Mouse (Mus musculus): ENCODE data around the gene Tmco4. TPM values are rescaled to one million over a fixed set of nuclear protein-coding genes. Genes with fewer than 3 reads are reported as not detected.

Gene Tmco4
- polyA plus RNA-seq (2015; fragmentation: Nextera tagmentation; extraction: Ambion mirVana) = 1.2 and 3.7 TPM in 2 replicates

DNA sequence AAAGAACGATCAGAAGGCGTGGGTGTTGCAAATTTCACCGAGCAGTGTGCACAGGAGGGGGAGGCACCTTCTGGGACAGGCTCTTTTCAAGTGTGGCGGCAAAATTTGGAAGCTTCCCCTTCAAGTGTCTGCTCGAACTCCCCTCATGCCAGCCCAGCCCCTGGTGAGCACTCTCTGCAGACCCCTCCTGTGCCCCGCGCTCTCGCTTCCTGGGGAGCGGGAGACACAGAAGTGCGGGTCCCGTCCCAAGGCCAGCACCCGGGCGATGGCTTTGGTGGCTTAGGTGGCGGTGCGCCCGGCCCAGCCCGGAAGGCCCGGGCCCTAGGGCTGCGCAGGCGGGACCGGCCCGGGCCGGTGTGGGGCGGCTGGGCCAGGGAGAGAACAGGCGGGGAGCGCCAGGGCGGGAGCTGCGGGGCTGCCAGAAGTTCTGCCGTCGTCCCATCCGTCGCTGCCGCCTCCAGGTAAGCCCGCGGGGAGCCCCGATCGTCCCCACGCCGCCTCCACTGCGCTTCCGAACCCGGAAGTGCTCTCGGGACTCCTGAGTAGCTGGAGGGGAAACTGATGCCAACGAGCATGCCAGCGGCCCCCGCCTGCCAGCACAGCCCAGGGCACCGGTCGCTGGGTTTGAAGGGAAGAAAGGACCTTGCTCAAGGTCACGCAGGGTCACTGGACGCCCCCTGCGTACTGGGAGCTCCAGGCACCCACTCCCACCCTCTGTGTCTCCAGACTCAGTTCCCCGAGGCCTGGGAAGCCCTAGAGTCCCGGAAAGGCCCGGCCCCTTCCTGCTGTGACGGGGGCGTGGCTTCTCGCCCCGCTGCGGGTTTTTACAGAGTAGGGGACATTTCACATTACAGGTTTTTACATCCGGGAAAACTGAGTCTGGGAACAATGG lies at the start of gene Tmco4:
Gene Tmco4, plus strand, starts transcription at position 62 of the 892 bp plus-strand sequence.
- no peaks in the 10 kb centered on the region for H3K36me3 ChIP-seq

GRCm38 (mm10) chr4:138925561-138925960 lies 47.1 kb upstream of the Tmco4 start:
- no peak overlapping the region for H3K4me3 ChIP-seq (replicated peaks)
- no peaks in the 10 kb centered on the region for H3K36me3 ChIP-seq
- H3K4me1 ChIP-seq = peaks cover 18% of the 10 kb centered on the region
- no peak overlapping the region for H3K9ac ChIP-seq (replicated peaks)
- H3K27me3 ChIP-seq (replicated peaks) = 0 out of 2 replicates have a peak, but pooled peaks cover 6% of the 10 kb centered on the region
- ATAC-seq (ENCODE audit: low FRiP score) = no peak
- WGBS = 35% methylated on average over 2 of the region's 2 CpGs
- no peaks in the 10 kb centered on the region for H3K9me3 ChIP-seq (replicated peaks)
- no peak overlapping the region for H3K27ac ChIP-seq (replicated peaks)
- H3K4me2 ChIP-seq = no peak overlapping the region

More for the DNA sequence above, at the start of gene Tmco4:
- Histone ChIP-seq H3K9ac (replicated peaks) (peak within 1 kb of the TSS; percentile 52), H3K4me2 (peak within 1 kb of the TSS; percentile 84), H3K4me1 (peaks cover 18% of the 10 kb centered on the region), H3K27me3 (replicated peaks) (peaks cover 7% of the 10 kb centered on the region; the same call in 1 of the 2 replicates), H3K9me3 (replicated peaks) (no peaks in the 10 kb centered on the region), H3K4me3 (replicated peaks) (peak within 1 kb of the TSS; percentile 45), H3K27ac (replicated peaks) (peak within 1 kb of the TSS; percentile 18; the same call in 1 of the 2 replicates)
- 1% methylated on average over 52 of the region's 60 CpGs for WGBS
- no peak for ATAC-seq (ENCODE audit: low FRiP score)

DNA sequence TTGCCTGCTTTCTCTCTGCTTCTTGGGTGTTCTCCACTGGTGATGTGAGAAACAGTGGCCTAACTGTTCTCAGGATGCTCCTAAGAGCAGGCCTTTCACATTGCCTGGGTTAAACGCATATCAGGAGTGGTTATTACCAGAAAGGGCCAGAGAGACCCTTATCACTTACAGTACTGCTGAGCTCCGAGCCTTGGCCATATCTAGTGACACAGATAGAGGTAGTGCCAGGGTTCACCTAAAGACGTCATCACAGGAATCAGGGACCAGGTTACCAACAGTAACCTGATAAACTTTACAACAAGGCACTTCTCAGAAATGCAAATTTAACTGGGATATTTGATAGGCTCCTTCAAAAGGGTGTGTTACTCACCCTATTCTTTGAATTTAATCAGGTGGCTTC lies 38.8 kb upstream of the Tmco4 start:
- no peaks in the 10 kb centered on the region for H3K36me3 ChIP-seq
- H3K27me3 ChIP-seq (replicated peaks) = no peaks in the 10 kb centered on the region
- no peaks in the 10 kb centered on the region for H3K4me1 ChIP-seq
- no peak for ATAC-seq (ENCODE audit: low FRiP score)
- H3K4me2 ChIP-seq = no peak overlapping the region
- H3K9me3 ChIP-seq (replicated peaks) = no peaks in the 10 kb centered on the region
- no peak overlapping the region for H3K4me3 ChIP-seq (replicated peaks)
- H3K27ac ChIP-seq (replicated peaks) = no peak overlapping the region
- no peak overlapping the region for H3K9ac ChIP-seq (replicated peaks)
- 80% methylated on average over 3 of the region's 3 CpGs for WGBS

- no peak for ATAC-seq (ENCODE audit: low FRiP score)
- Histone ChIP-seq H3K36me3 (no peaks in the 10 kb centered on the region), H3K4me3 (replicated peaks) (no peak overlapping the region), H3K27ac (replicated peaks) (no peak overlapping the region), H3K4me2 (no peak overlapping the region), H3K4me1 (no peaks in the 10 kb centered on the region), H3K27me3 (replicated peaks) (no peaks in the 10 kb centered on the region), H3K9ac (replicated peaks) (no peak overlapping the region), H3K9me3 (replicated peaks) (no peaks in the 10 kb centered on the region)
- WGBS = 79% methylated on average over 11 of the region's 11 CpGs
Observed at GRCm38 (mm10) chr4:138934456-138935145, 38.1 kb upstream of the Tmco4 start.

DNA sequence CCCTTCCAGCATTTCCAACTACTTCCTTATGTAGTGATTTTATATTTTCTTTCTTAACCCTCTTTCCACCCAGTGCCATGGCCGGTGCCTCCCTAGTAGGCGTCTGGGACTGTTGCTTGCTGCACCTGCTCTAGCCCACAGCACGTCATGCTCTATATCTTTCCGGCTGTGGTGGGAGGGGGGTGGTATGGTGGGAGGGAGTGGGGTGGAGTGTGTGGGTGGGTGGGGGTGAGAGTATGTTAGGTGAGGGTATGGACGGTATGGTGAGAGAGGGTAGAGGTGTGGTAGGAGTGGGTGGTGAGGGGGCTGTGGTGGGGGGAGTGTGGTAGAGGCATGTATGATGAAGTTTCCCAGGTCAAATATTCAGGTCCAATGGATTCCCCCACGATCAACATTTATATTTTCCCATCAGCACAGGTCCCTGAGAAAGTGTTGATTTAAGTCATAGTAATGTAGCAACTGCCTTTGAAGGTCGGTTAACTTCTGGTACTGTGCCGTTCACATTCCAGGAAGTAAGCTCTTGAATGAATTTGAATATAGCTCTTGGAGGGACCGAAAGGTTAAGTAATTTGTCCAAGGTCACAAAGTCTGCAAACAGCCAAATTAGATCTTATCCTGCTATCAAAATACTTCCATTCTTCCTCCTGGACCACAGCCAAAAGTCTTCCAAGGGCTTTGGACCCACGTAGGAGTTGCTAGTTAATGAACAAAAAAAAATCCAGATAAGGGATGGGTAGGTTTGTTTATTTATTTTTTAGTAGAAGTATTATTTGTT lies 34.0 kb upstream of the Tmco4 start:
- Histone ChIP-seq H3K27ac (replicated peaks) (no peak overlapping the region), H3K27me3 (replicated peaks) (no peaks in the 10 kb centered on the region), H3K36me3 (no peaks in the 10 kb centered on the region), H3K9me3 (replicated peaks) (no peaks in the 10 kb centered on the region), H3K4me1 (no peaks in the 10 kb centered on the region), H3K9ac (replicated peaks) (no peak overlapping the region), H3K4me3 (replicated peaks) (no peak overlapping the region), H3K4me2 (no peak overlapping the region)
- 82% methylated on average over 10 of the region's 10 CpGs for WGBS
- no peak for ATAC-seq (ENCODE audit: low FRiP score)

DNA sequence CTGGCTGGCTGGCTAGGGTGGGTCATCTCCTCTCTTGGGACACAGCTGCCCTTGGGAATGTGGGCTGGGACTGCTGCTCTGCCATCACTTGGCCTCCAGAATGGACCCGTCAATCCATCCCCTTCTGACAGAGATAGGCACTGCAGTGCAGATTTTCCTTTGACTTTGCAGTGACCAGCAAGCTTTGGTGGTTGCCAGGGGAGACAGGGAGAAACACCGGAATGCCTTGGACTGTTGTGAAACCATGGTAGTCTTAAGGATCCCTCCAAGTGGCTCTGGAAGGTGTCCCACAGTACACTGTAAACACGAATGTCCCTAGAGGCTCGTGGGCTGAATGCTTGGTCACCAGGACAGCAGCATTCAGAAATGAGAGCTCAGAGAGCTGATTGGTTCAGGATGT lies 33.2 kb upstream of the Tmco4 start:
- H3K36me3 ChIP-seq = no peaks in the 10 kb centered on the region
- H3K4me1 ChIP-seq = no peaks in the 10 kb centered on the region
- ATAC-seq (ENCODE audit: low FRiP score) = no peak
- H3K9me3 ChIP-seq (replicated peaks) = no peaks in the 10 kb centered on the region
- H3K9ac ChIP-seq (replicated peaks) = no peak overlapping the region
- H3K27me3 ChIP-seq (replicated peaks) = no peaks in the 10 kb centered on the region
- 64% methylated on average over 4 of the region's 4 CpGs for WGBS
- no peak overlapping the region for H3K4me2 ChIP-seq
- no peak overlapping the region for H3K27ac ChIP-seq (replicated peaks)
- no peak overlapping the region for H3K4me3 ChIP-seq (replicated peaks)

DNA sequence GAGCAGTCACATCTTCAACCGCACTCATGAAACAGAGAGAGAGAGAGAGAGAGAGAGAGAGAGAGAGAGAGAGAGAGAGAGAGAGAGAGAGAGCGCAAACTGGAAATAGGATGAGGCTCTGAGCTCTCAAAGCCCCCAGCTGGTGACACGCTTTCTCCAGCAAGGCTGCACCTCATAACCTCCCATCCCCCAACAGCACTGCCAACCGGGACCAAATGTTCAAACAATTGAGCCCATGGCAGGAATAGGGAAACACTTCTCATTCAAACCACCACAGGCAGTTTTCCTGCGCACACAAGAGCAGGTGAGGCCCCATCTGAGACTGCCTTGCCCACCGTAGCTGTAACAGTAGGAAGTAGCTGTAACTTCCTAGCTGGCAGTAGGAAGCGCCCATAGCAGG lies 31.3 kb upstream of the Tmco4 start:
- no peaks in the 10 kb centered on the region for H3K4me1 ChIP-seq
- no peaks in the 10 kb centered on the region for H3K36me3 ChIP-seq
- H3K27ac ChIP-seq (replicated peaks) = no peak overlapping the region
- WGBS = 29% methylated on average over 7 of the region's 7 CpGs
- no peak overlapping the region for H3K4me3 ChIP-seq (replicated peaks)
- no peak overlapping the region for H3K9ac ChIP-seq (replicated peaks)
- no peak overlapping the region for H3K4me2 ChIP-seq
- no peaks in the 10 kb centered on the region; the same call in 1 of the 2 replicates for H3K27me3 ChIP-seq (replicated peaks)
- no peak for ATAC-seq (ENCODE audit: low FRiP score)
- no peaks in the 10 kb centered on the region for H3K9me3 ChIP-seq (replicated peaks)

DNA sequence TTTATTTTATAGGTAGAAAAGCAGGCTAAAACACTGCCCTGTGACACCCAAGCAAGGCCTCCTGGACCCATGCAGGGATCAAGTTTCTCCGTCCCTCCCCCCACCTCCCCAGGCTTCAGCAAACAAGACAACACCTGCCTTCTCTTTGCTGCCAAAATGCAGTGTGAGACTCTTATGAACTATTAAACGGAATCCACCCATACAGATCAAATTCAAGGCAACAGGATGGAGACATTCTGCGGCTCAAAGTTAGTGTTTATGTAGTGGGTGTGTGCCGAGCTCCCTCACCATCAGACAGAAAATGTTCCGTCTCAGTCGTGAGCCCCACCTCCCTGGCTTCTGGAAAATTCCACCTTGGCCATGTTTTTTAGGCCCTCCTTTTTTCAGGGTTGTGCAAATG lies 30.7 kb upstream of the Tmco4 start:
- Histone ChIP-seq H3K4me2 (no peak overlapping the region), H3K36me3 (no peaks in the 10 kb centered on the region), H3K4me3 (replicated peaks) (no peak overlapping the region), H3K9me3 (replicated peaks) (no peaks in the 10 kb centered on the region), H3K27me3 (replicated peaks) (no peaks in the 10 kb centered on the region; the same call in 1 of the 2 replicates), H3K27ac (replicated peaks) (no peak overlapping the region), H3K9ac (replicated peaks) (no peak overlapping the region), H3K4me1 (no peaks in the 10 kb centered on the region)
- 77% methylated on average over 6 of the region's 6 CpGs for WGBS
- ATAC-seq (ENCODE audit: low FRiP score) = no peak

DNA sequence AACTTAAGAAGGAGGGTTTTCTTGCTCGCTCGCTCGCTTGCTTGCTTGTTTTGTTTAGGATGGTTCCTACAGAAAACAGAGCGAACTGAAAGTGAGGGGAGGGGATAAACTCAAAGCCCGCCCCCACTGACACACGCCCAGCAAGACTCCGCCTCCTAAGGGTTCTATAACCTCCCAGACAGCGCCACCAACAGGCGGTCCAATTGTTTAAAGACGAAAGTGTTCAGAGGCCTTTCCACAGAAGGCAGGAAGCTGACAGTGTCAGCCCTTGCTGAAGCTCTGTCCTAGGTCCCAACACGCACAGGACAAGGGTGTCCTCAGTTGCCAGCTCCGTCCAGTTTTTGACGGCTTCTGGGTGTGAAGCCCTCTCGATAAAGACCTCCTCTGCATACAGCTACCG lies 29.0 kb upstream of the Tmco4 start:
- Histone ChIP-seq H3K9me3 (replicated peaks) (no peaks in the 10 kb centered on the region), H3K9ac (replicated peaks) (no peak overlapping the region), H3K4me3 (replicated peaks) (no peak overlapping the region), H3K27me3 (replicated peaks) (no peaks in the 10 kb centered on the region; the same call in 1 of the 2 replicates), H3K27ac (replicated peaks) (no peak overlapping the region), H3K4me1 (no peaks in the 10 kb centered on the region), H3K36me3 (no peaks in the 10 kb centered on the region), H3K4me2 (no peak overlapping the region)
- 29% methylated on average over 15 of the region's 15 CpGs for WGBS
- ATAC-seq (ENCODE audit: low FRiP score) = no peak

- ATAC-seq (ENCODE audit: low FRiP score) = no peak
Observed at GRCm38 (mm10) chr4:138948257-138948656, 24.4 kb upstream of the Tmco4 start.

DNA sequence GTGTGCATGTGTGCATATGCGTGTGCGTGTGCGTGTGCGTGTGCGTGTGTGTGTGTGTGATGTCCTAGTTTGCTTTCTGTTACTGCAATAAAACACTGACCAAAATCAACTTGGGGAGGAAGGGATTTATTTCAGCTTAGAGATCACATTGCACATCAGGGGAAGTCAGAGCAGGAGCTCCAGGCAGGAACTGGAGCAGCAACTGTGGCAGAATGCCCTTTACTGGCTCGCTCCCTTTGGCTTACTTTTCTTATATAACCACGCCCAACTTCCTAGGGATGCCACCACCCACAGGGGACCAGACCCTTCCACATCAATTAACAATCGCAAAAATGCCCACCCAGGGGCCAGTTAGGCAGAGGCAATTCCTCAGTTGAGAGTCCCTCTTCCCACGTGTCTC lies 14.1 kb upstream of the Tmco4 start:
- H3K9ac ChIP-seq (replicated peaks) = no peak overlapping the region
- 87% methylated on average over 9 of the region's 9 CpGs for WGBS
- H3K4me2 ChIP-seq = no peak overlapping the region
- H3K9me3 ChIP-seq (replicated peaks) = no peaks in the 10 kb centered on the region
- ATAC-seq (ENCODE audit: low FRiP score) = no peak
- no peak overlapping the region for H3K27ac ChIP-seq (replicated peaks)
- H3K36me3 ChIP-seq = no peaks in the 10 kb centered on the region
- no peaks in the 10 kb centered on the region for H3K27me3 ChIP-seq (replicated peaks)
- no peak overlapping the region for H3K4me3 ChIP-seq (replicated peaks)
- no peaks in the 10 kb centered on the region for H3K4me1 ChIP-seq

More at GRCm38 (mm10) chr4:138948257-138948656, 24.4 kb upstream of the Tmco4 start:
- H3K27me3 ChIP-seq (replicated peaks) = no peaks in the 10 kb centered on the region; the same call in 1 of the 2 replicates
- H3K4me1 ChIP-seq = no peaks in the 10 kb centered on the region
- no peaks in the 10 kb centered on the region for H3K36me3 ChIP-seq
- 83% methylated on average over 2 of the region's 2 CpGs for WGBS
- H3K27ac ChIP-seq (replicated peaks) = no peak overlapping the region
- no peak overlapping the region for H3K4me2 ChIP-seq
- H3K4me3 ChIP-seq (replicated peaks) = no peak overlapping the region
- no peak overlapping the region for H3K9ac ChIP-seq (replicated peaks)
- no peaks in the 10 kb centered on the region for H3K9me3 ChIP-seq (replicated peaks)

Measured in neural tube, embryonic 15.5 days (tissue).